Mouse (Mus musculus): ENCODE measurements around the gene Dysf. TPM values are rescaled to one million over a fixed set of nuclear protein-coding genes. Genes with fewer than 3 reads are reported as not detected.
"Not testable (repeated sequence)": the region's sequence is repeated elsewhere in the genome, so short reads cannot be mapped to it uniquely, and the experiment has no call there.

The Dysf gene
- total RNA-seq, 1 experiment: 12.8 TPM

GRCm38 (mm10) chr6:84009172-84009872, 932 bp downstream of the Dysf start:
- Histone ChIP-seq H3K4me1 (ENCODE audit: control insufficient read depth in 2 of 2, insufficient read depth in 2 of 2, low read length in 2 of 2, poor library complexity in 1 of 2) (peaks cover 6 to 20% of the 10 kb centered on the region in 2 experiments; a peak in 2 of 4 replicates), H3K9ac (ENCODE audit: insufficient read depth, low read depth, low read length, poor library complexity, severe bottlenecking) (no peak overlapping the region; the same call in 1 of the 2 replicates), H3K36me3 (ENCODE audit: control insufficient read depth, insufficient read depth, low read length, poor library complexity, severe bottlenecking) (no peaks in the 10 kb centered on the region), H3K27ac (ENCODE audit: insufficient read depth, low read depth, low read length, poor library complexity, severe bottlenecking) (no peak overlapping the region; the same call in 1 of the 2 replicates), H3K4me3 (ENCODE audit: insufficient read depth in 1 of 2, low read depth in 1 of 2, low read length in 2 of 2, poor library complexity in 1 of 2, severe bottlenecking in 1 of 2) (peak overlapping the region in 1 of 2 experiments; percentile 56; a peak in 3 of 4 replicates), H3K9me3 (ENCODE audit: control insufficient read depth, insufficient read depth, low read depth, low read length) (no peaks in the 10 kb centered on the region)
- TF ChIP-seq ZC3H11A (IDR thresholded peaks at IDR 0.05; ENCODE audit: borderline replicate concordance, low read depth, low read length) (no peak), CHD2 (IDR thresholded peaks at IDR 0.05; ENCODE audit: low read depth, low read length) (no peak), ZNF384 (IDR thresholded peaks at IDR 0.05; ENCODE audit: low read depth, low read length) (no peak), HCFC1 (IDR thresholded peaks at IDR 0.05; ENCODE audit: borderline replicate concordance, insufficient read depth, low read length) (no peak), MAFK (IDR thresholded peaks at IDR 0.05; ENCODE audit: insufficient read depth, low read depth, low read length) (no peak)
- no peak for DNase-seq (ENCODE audit: low read depth, low spot score)
- in situ Hi-C loops (cut with MboI; ENCODE audit: low sequenced_read_pairs in 2 of 2, unreplicated experiment in 2 of 2): no loop called here

- Histone ChIP-seq H3K27ac (ENCODE audit: insufficient read depth, low read depth, low read length, poor library complexity, severe bottlenecking) (peak overlapping the region; percentile 52; the same call in 1 of the 2 replicates), H3K4me1 (ENCODE audit: control insufficient read depth in 2 of 2, insufficient read depth in 2 of 2, low read length in 2 of 2, poor library complexity in 1 of 2) (peaks cover 6 to 20% of the 10 kb centered on the region in 2 experiments; a peak in 2 of 4 replicates), H3K9ac (ENCODE audit: insufficient read depth, low read depth, low read length, poor library complexity, severe bottlenecking) (no peak overlapping the region; the same call in 1 of the 2 replicates), H3K36me3 (ENCODE audit: control insufficient read depth, insufficient read depth, low read length, poor library complexity, severe bottlenecking) (no peaks in the 10 kb centered on the region), H3K4me3 (ENCODE audit: insufficient read depth in 1 of 2, low read depth in 1 of 2, low read length in 2 of 2, poor library complexity in 1 of 2, severe bottlenecking in 1 of 2) (no peak overlapping the region), H3K9me3 (ENCODE audit: control insufficient read depth, insufficient read depth, low read depth, low read length) (no peaks in the 10 kb centered on the region)
- TF ChIP-seq MAFK (IDR thresholded peaks at IDR 0.05; ENCODE audit: insufficient read depth, low read depth, low read length) (no peak), ZC3H11A (IDR thresholded peaks at IDR 0.05; ENCODE audit: borderline replicate concordance, low read depth, low read length) (no peak), ZNF384 (IDR thresholded peaks at IDR 0.05; ENCODE audit: low read depth, low read length) (no peak), HCFC1 (IDR thresholded peaks at IDR 0.05; ENCODE audit: borderline replicate concordance, insufficient read depth, low read length) (no peak), CHD2 (IDR thresholded peaks at IDR 0.05; ENCODE audit: low read depth, low read length) (no peak)
- DNase-seq (ENCODE audit: low read depth, low spot score): no peak
- in situ Hi-C loops (cut with MboI; ENCODE audit: low sequenced_read_pairs in 2 of 2, unreplicated experiment in 2 of 2): no loop called here
Observed at GRCm38 (mm10) chr6:84009915-84010302, 1.5 kb downstream of the Dysf start.

GRCm38 (mm10) chr6:84010303-84011225, 2.2 kb downstream of the Dysf start:
- in situ Hi-C loops (cut with MboI; ENCODE audit: low sequenced_read_pairs in 2 of 2, unreplicated experiment in 2 of 2): no loop called here
- H3K9me3 ChIP-seq (ENCODE audit: control insufficient read depth, insufficient read depth, low read depth, low read length): no peaks in the 10 kb centered on the region
- H3K36me3 ChIP-seq (ENCODE audit: control insufficient read depth, insufficient read depth, low read length, poor library complexity, severe bottlenecking): no peaks in the 10 kb centered on the region
- peaks cover 6 to 20% of the 10 kb centered on the region in 2 experiments; a peak in 2 of 4 replicates for H3K4me1 ChIP-seq (ENCODE audit: control insufficient read depth in 2 of 2, insufficient read depth in 2 of 2, low read length in 2 of 2, poor library complexity in 1 of 2)
- no peak for TF ChIP-seq ZNF384 (IDR thresholded peaks at IDR 0.05; ENCODE audit: low read depth, low read length)
- no peak for TF ChIP-seq MAFK (IDR thresholded peaks at IDR 0.05; ENCODE audit: insufficient read depth, low read depth, low read length)
- no peak for TF ChIP-seq CHD2 (IDR thresholded peaks at IDR 0.05; ENCODE audit: low read depth, low read length)
- no peak for TF ChIP-seq ZC3H11A (IDR thresholded peaks at IDR 0.05; ENCODE audit: borderline replicate concordance, low read depth, low read length)
- TF ChIP-seq HCFC1 (IDR thresholded peaks at IDR 0.05; ENCODE audit: borderline replicate concordance, insufficient read depth, low read length): no peak
- H3K9ac ChIP-seq (ENCODE audit: insufficient read depth, low read depth, low read length, poor library complexity, severe bottlenecking): no peak overlapping the region; the same call in 1 of the 2 replicates
- no peak for DNase-seq (ENCODE audit: low read depth, low spot score)
- H3K4me3 ChIP-seq (ENCODE audit: insufficient read depth in 1 of 2, low read depth in 1 of 2, low read length in 2 of 2, poor library complexity in 1 of 2, severe bottlenecking in 1 of 2): peak overlapping the region in 1 of 2 experiments; percentile 6; a peak in 1 of 4 replicates
- peak overlapping the region; percentile 52; the same call in 1 of the 2 replicates for H3K27ac ChIP-seq (ENCODE audit: insufficient read depth, low read depth, low read length, poor library complexity, severe bottlenecking)

- H3K4me3 ChIP-seq (ENCODE audit: insufficient read depth in 1 of 2, low read depth in 1 of 2, low read length in 2 of 2, poor library complexity in 1 of 2, severe bottlenecking in 1 of 2); H3K9me3 ChIP-seq (ENCODE audit: control insufficient read depth, insufficient read depth, low read depth, low read length); in situ Hi-C loops (cut with MboI; ENCODE audit: low sequenced_read_pairs in 2 of 2, unreplicated experiment in 2 of 2); DNase-seq (ENCODE audit: low read depth, low spot score); H3K27ac ChIP-seq (ENCODE audit: insufficient read depth, low read depth, low read length, poor library complexity, severe bottlenecking); H3K9ac ChIP-seq (ENCODE audit: insufficient read depth, low read depth, low read length, poor library complexity, severe bottlenecking); H3K36me3 ChIP-seq (ENCODE audit: control insufficient read depth, insufficient read depth, low read length, poor library complexity, severe bottlenecking): not testable (repeated sequence)
- 0 out of 2 replicates have a peak, but pooled peaks have one; percentile 32 for TF ChIP-seq ZC3H11A (IDR thresholded peaks at IDR 0.05; ENCODE audit: borderline replicate concordance, low read depth, low read length)
- peaks cover 6 to 25% of the 10 kb centered on the region in 2 experiments; a peak in 2 of 4 replicates for H3K4me1 ChIP-seq (ENCODE audit: control insufficient read depth in 2 of 2, insufficient read depth in 2 of 2, low read length in 2 of 2, poor library complexity in 1 of 2)
Observed at GRCm38 (mm10) chr6:84014961-84015683, 6.7 kb downstream of the Dysf start.
